Mouse (Mus musculus): ENCODE results near the gene Mars.

The Mars gene

GRCm38 (mm10) chr10:127287271-127287935 lies 24.2 kb downstream of the Mars start:
- no peak for DNase-seq (ENCODE audit: low spot score in 2 of 2)

GRCm38 (mm10) chr10:127286730-127287129 lies 24.9 kb downstream of the Mars start:
- DNase-seq (ENCODE audit: low spot score in 2 of 2) = no peak

GRCm38 (mm10) chr10:127286194-127286593 lies 25.4 kb downstream of the Mars start:
- DNase-seq (ENCODE audit: low spot score in 2 of 2) = no peak

GRCm38 (mm10) chr10:127285644-127286043 lies 25.9 kb downstream of the Mars start:
- DNase-seq (ENCODE audit: low spot score in 2 of 2) = no peak

GRCm38 (mm10) chr10:127284724-127285500 lies 26.7 kb downstream of the Mars start:
- no peak for DNase-seq (ENCODE audit: low spot score in 2 of 2)

- no peak for DNase-seq (ENCODE audit: low spot score in 2 of 2)
Observed at GRCm38 (mm10) chr10:127284105-127284622, 27.4 kb downstream of the Mars start.

- no peak for DNase-seq (ENCODE audit: low spot score in 2 of 2)
Observed at GRCm38 (mm10) chr10:127282620-127283215, 28.9 kb downstream of the Mars start.

- DNase-seq (ENCODE audit: low spot score in 2 of 2) = no peak
Observed at GRCm38 (mm10) chr10:127281316-127281715, 30.3 kb downstream of the Mars start.

- DNase-seq (ENCODE audit: low spot score in 2 of 2) = no peak
Observed at GRCm38 (mm10) chr10:127279730-127280129, 31.9 kb downstream of the Mars start.

- DNase-seq (ENCODE audit: low spot score in 2 of 2) = no peak
Observed at GRCm38 (mm10) chr10:127274261-127275022, 37.1 kb downstream of the Mars start.

- no peak for DNase-seq (ENCODE audit: low spot score in 2 of 2)
Observed at GRCm38 (mm10) chr10:127272371-127272770, 39.2 kb downstream of the Mars start.

- DNase-seq (ENCODE audit: low spot score in 2 of 2) = no peak
Observed at GRCm38 (mm10) chr10:127269884-127270283, 41.7 kb downstream of the Mars start.

GRCm38 (mm10) chr10:127269036-127269435 lies 42.5 kb downstream of the Mars start:
- no peak for DNase-seq (ENCODE audit: low spot score in 2 of 2)

- DNase-seq (ENCODE audit: low spot score in 2 of 2) = no peak
Observed at GRCm38 (mm10) chr10:127268401-127268800, 43.2 kb downstream of the Mars start.

GRCm38 (mm10) chr10:127267318-127267717 lies 44.3 kb downstream of the Mars start:
- DNase-seq (ENCODE audit: low spot score in 2 of 2) = no peak

- DNase-seq (ENCODE audit: low spot score in 2 of 2) = peak; percentile 82 to 94
Observed at GRCm38 (mm10) chr10:127266112-127267091, 45.2 kb downstream of the Mars start, which contains the start of gene Dctn2. TSS of gene Dctn2 (plus strand) at chr10:127266368.

- no peak for DNase-seq (ENCODE audit: low spot score in 2 of 2)
Observed at GRCm38 (mm10) chr10:127265727-127266111, 45.9 kb downstream of the Mars start.

- DNase-seq (ENCODE audit: low spot score in 2 of 2) = no peak
Observed at GRCm38 (mm10) chr10:127264971-127265370, 46.6 kb downstream of the Mars start.

GRCm38 (mm10) chr10:127264336-127264735 lies 47.2 kb downstream of the Mars start:
- DNase-seq (ENCODE audit: low spot score in 2 of 2) = no peak

- no peak for DNase-seq (ENCODE audit: low spot score in 2 of 2)
Observed at GRCm38 (mm10) chr10:127263631-127264030, 48.0 kb downstream of the Mars start.

Data from urinary bladder, adult 18-20 months (tissue).